Mouse (Mus musculus): ENCODE measurements at regions not wholly inside any gene's neighbourhood (a gene's known extent, or its start where the extent isn't known, plus 50 kb on each side); places are given as distances from the start of the nearest gene placed in this dataset.

DNA sequence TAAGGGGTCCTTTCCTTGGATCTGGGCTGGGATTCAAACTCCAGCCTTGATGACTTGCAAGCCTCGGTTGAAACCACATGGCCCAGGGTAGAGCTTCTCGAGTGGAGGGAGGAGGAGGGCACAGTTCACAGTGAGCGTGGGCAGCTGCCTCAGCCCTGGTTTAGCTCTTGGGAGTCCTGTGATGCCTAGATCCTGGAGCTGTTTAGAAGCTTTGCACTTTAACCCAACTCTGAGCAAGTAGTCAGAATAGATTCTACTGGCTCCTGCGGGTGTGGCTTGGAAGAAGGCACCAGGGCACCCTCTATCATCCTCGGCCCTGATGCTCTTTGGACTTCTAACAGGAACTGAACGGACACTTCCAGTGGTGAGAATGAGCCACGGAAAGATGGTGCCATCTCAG lies 72.5 kb downstream of the Cpn2 start:
- no peak for TF ChIP-seq POLR2A (IDR thresholded peaks at IDR 0.05; ENCODE audit: insufficient read depth, low read depth, low read length)
- TF ChIP-seq CTCF (IDR thresholded peaks at IDR 0.05; ENCODE audit: insufficient read depth, low read depth, low read length): no peak
